Mouse (Mus musculus) liver, embryonic 12.5 days (tissue): Measurements from ENCODE around the gene Hist2h2ab. TPM values are rescaled to one million over a fixed set of nuclear protein-coding genes. Genes with fewer than 3 reads are reported as not detected.
A peak's percentile ranks its signal among the peaks of the same experiment; 100 is the strongest.
"Not testable (repeated sequence)": the region's sequence is repeated elsewhere in the genome, so short reads cannot be mapped to it uniquely, and the experiment has no call there.

Experiments
- ATAC-seq: fragments of 200-750 bp; cut with Nextera tagmentation; 2 replicates; pipeline ENCODE4 v1.8.0; 2017; ENCODE audit warnings: moderate number of reproducible peaks, mild to moderate bottlenecking, moderate library complexity
- H3K27ac ChIP-seq: fragments of 300-500 bp; sonication (generic); 2 replicates; pipeline ENCODE4 v1.5.1; 2016; ENCODE audit warnings: mild to moderate bottlenecking
- H3K27me3 ChIP-seq: fragments of 300-500 bp; sonication (generic); replicated peaks from 2 replicates; pipeline ENCODE4 v1.6.1; 2016; ENCODE audit warnings: mild to moderate bottlenecking, moderate library complexity
- H3K36me3 ChIP-seq: fragments of 300-500 bp; sonication (generic); 2 replicates; pipeline ENCODE4 v1.6.1; 2016; ENCODE audit warnings: mild to moderate bottlenecking, moderate library complexity
- H3K4me1 ChIP-seq: fragments of 300-500 bp; sonication (generic); 2 replicates; pipeline ENCODE4 v1.6.1; 2016
- H3K4me2 ChIP-seq: fragments of 300-500 bp; sonication (generic); 2 replicates; pipeline ENCODE4 v1.6.1; 2016; ENCODE audit warnings: mild to moderate bottlenecking, moderate library complexity
- H3K4me3 ChIP-seq: fragments of 300-500 bp; sonication (generic); 2 replicates; pipeline ENCODE4 v1.5.1; 2016; ENCODE audit warnings: mild to moderate bottlenecking, moderate library complexity
- H3K9ac ChIP-seq: fragments of 300-500 bp; sonication (generic); 2 replicates; pipeline ENCODE4 v1.6.1; 2016; ENCODE audit warnings: mild to moderate bottlenecking, moderate library complexity
- H3K9me3 ChIP-seq: fragments of 300-500 bp; sonication (generic); replicated peaks from 2 replicates; pipeline ENCODE4 v1.6.1; 2016; ENCODE audit warnings: mild to moderate bottlenecking, moderate library complexity
- WGBS: fragments of 180-500 bp; shearing (Covaris S2); methylation state at CpG from one replicate; pipeline ENCODE4 v1.1.7; 2016; ENCODE audit not compliant: insufficient replicate concordance; 5-methylcytosine and 5-hydroxymethylcytosine counted together
- microRNA-seq: library from miRNA; unstranded; fragments of <30 nt; microRNA quantifications from one replicate; pipeline ENCODE4, GENCODE M21; 2017
- polyA plus RNA-seq: library from polyadenylated mRNA; unstranded; fragments of >200 nt; fragmentation: Nextera tagmentation; extraction: Ambion mirVana; gene quantifications from 2 replicates; pipeline ENCODE4 v1.2.1, GENCODE M21; 2016

The Hist2h2ab gene
- polyA plus RNA-seq, 1 experiment from 2014 or later = 0.86 TPM

GRCm38 (mm10) chr3:96267541-96267940 is 47.9 kb downstream of the Hist2h2ab start:
- Histone ChIP-seq H3K4me1 (peaks cover 50% of the 10 kb centered on the region), H3K4me3 (peak overlapping the region; percentile 50; the same call in 1 of the 2 replicates), H3K9me3 (no peaks in the 10 kb centered on the region), H3K27ac (peak overlapping the region; percentile 95), H3K9ac (peak overlapping the region; percentile 70), H3K27me3 (no peaks in the 10 kb centered on the region), H3K4me2 (peak overlapping the region; percentile 69), H3K36me3 (no peaks in the 10 kb centered on the region)
- no peak for ATAC-seq
- WGBS = 72% methylated on average over 4 of the region's 4 CpGs

GRCm38 (mm10) chr3:96268051-96268775 is 48.5 kb downstream of the Hist2h2ab start, which contains the start of gene Hist2h3b:
Hist2h3b (plus strand) TSS chr3:96268654.
- H3K9me3 ChIP-seq = no peaks in the 10 kb centered on the region
- H3K4me2 ChIP-seq = peak within 1 kb of the TSS; percentile 74
- H3K4me3 ChIP-seq = peak within 1 kb of the TSS; percentile 62
- peak; percentile 52 for ATAC-seq
- peak within 1 kb of the TSS; percentile 84 for H3K9ac ChIP-seq
- H3K27me3 ChIP-seq = no peaks in the 10 kb centered on the region
- peaks cover 46% of the 10 kb centered on the region for H3K4me1 ChIP-seq
- no peaks in the 10 kb centered on the region for H3K36me3 ChIP-seq
- 21% methylated on average over 30 of the region's 30 CpGs for WGBS
- peak within 1 kb of the TSS; percentile 99 for H3K27ac ChIP-seq

DNA sequence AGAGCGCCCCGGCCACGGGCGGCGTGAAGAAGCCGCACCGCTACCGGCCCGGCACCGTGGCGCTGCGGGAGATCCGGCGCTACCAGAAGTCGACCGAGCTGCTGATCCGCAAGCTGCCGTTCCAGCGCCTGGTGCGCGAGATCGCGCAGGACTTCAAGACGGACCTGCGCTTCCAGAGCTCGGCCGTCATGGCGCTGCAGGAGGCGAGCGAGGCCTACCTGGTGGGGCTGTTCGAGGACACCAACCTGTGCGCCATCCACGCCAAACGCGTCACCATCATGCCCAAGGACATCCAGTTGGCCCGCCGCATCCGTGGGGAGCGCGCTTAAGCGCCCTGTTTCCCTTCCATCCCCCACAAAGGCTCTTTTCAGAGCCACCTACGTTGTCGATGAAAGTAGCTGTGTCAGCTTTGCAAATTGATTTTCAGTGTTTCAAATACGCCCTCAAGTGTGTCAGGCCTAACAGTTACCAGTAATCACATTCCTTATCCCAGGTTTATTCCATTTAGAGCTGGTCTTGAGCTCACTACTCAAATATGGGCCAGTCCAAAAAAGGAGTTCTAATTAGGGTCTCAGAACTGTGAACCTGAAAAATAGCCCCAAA is 49.2 kb downstream of the Hist2h2ab start:
- not testable (repeated sequence) for H3K9me3 ChIP-seq, H3K36me3 ChIP-seq, H3K27me3 ChIP-seq
- Histone ChIP-seq H3K27ac (peak overlapping the region; percentile 99), H3K4me1 (peaks cover 50% of the 10 kb centered on the region), H3K4me2 (peak overlapping the region; percentile 74), H3K4me3 (peak overlapping the region; percentile 62), H3K9ac (peak overlapping the region; percentile 84)
- WGBS = 2% methylated on average over 16 of the region's 44 CpGs
- peak; percentile 31 for ATAC-seq

Small RNA genes lying within 50 kb of the gene (microRNA-seq; reads per million reads assigned to microRNA genes)
- gene Gm44492 = 1.4 reads per million
- gene Gm47311 = not detected
- not detected for gene Gm47313

Other genes with a start within 250 kb of the Hist2h2ab start
- 9.4 and 10.4 TPM in 2 replicates for gene Plekho1, start 223.9 kb upstream of the Hist2h2ab start, polyA plus RNA-seq
- 17.6 and 18.6 TPM in 2 replicates for gene Vps45, start 161.4 kb upstream of the Hist2h2ab start, polyA plus RNA-seq
- gene Otud7b, start 115.3 kb upstream of the Hist2h2ab start, polyA plus RNA-seq = 10.8 and 12.7 TPM in 2 replicates
- 2.4 and 3.9 TPM in 2 replicates for gene Mtmr11, start 57.9 kb upstream of the Hist2h2ab start, polyA plus RNA-seq
- gene Sf3b4, start 47.5 kb upstream of the Hist2h2ab start, polyA plus RNA-seq = 135 and 142 TPM in 2 replicates
- 1.1 and 1.4 TPM in 2 replicates for gene Sv2a, start 38.7 kb upstream of the Hist2h2ab start, polyA plus RNA-seq
- 57.4 and 61.7 TPM in 2 replicates for gene Bola1, start 156 bp upstream of the Hist2h2ab start, polyA plus RNA-seq
- 15.9 and 17.5 TPM in 2 replicates for gene Hist2h2ac, start 1.0 kb downstream of the Hist2h2ab start, polyA plus RNA-seq
- gene Hist2h2be, start 1.3 kb downstream of the Hist2h2ab start, polyA plus RNA-seq = 6.1 and 6.6 TPM in 2 replicates
- 12.3 and 13.8 TPM in 2 replicates for gene Hist2h3c2, start 19.3 kb downstream of the Hist2h2ab start, polyA plus RNA-seq
- 55.9 and 73.8 TPM in 2 replicates for gene Hist2h2aa2, start 20.4 kb downstream of the Hist2h2ab start, polyA plus RNA-seq
- 23.9 and 29.2 TPM in 2 replicates for gene Hist2h2aa1, start 25.6 kb downstream of the Hist2h2ab start, polyA plus RNA-seq
- gene Hist2h3c1, start 26.8 kb downstream of the Hist2h2ab start, polyA plus RNA-seq = 2.7 and 3.0 TPM in 2 replicates
- gene Hist2h4, start 43.4 kb downstream of the Hist2h2ab start, polyA plus RNA-seq = 27.0 and 29.3 TPM in 2 replicates
- 99.1 and 113 TPM in 2 replicates for gene Hist2h3b, start 48.8 kb downstream of the Hist2h2ab start, polyA plus RNA-seq
- 23.6 and 31.6 TPM in 2 replicates for gene Hist2h2bb, start 49.9 kb downstream of the Hist2h2ab start, polyA plus RNA-seq
- gene Fcgr1, start 74.1 kb downstream of the Hist2h2ab start, polyA plus RNA-seq = 2.4 and 2.7 TPM in 2 replicates
- gene BC107364, start 232.4 kb downstream of the Hist2h2ab start, polyA plus RNA-seq = not detected in 2 replicates